Mouse (Mus musculus) G1E (cell line): Measurements from ENCODE around the gene Sorcs3. TPM values are rescaled to one million over a fixed set of nuclear protein-coding genes. Genes with fewer than 3 reads are reported as not detected.

Experiments used
- ATAC-seq: 2 replicates; pipeline ENCODE4 v1.8.0; 2016; ENCODE audit warnings: mild to moderate bottlenecking; ENCODE audit not compliant: insufficient number of reproducible peaks, poor library complexity, low FRiP score, severe bottlenecking; ENCODE audit errors: extremely low read depth
- DNase-seq: peaks from one replicate; pipeline ENCODE4 v3.0.0; 2012; ENCODE audit warnings: low spot score
- H3K27me3 ChIP-seq: 2 replicates; pipeline ENCODE4 v1.6.1; 2012; ENCODE audit warnings: mild to moderate bottlenecking, low read length, inconsistent platforms; ENCODE audit not compliant: insufficient read depth
- H3K36me3 ChIP-seq: replicated peaks from 2 replicates; pipeline ENCODE3; 2012; ENCODE audit warnings: mild to moderate bottlenecking, inconsistent platforms
- H3K4me1 ChIP-seq: 2 replicates; pipeline ENCODE4 v1.6.1; 2012; ENCODE audit warnings: low read depth, low read length, inconsistent platforms, mixed read lengths; ENCODE audit not compliant: insufficient read depth
- H3K4me3 ChIP-seq: 2 replicates; pipeline ENCODE4 v1.5.1; 2012; ENCODE audit warnings: low read depth, mild to moderate bottlenecking, inconsistent platforms, low read length, moderate library complexity, mixed read lengths
- H3K9me3 ChIP-seq: replicated peaks from 2 replicates; pipeline ENCODE4 v1.6.1; 2012; ENCODE audit warnings: inconsistent platforms
- CTCF ChIP-seq: IDR thresholded peaks from 2 replicates; pipeline ENCODE4 v1.5.1; 2012; ENCODE audit warnings: low read depth, low read length, inconsistent platforms, mixed read lengths
- GATA1 ChIP-seq: IDR thresholded peaks from 2 replicates; pipeline ENCODE4 v1.6.1; 2012; ENCODE audit warnings: borderline replicate concordance, low read length, inconsistent platforms, mixed read lengths
- GATA2 ChIP-seq: IDR thresholded peaks from 2 replicates; pipeline ENCODE4 v1.6.1; 2012; ENCODE audit warnings: low read depth, low read length, inconsistent platforms, borderline replicate concordance
- POLR2AphosphoS5 ChIP-seq: IDR thresholded peaks from 2 replicates; pipeline ENCODE4 v1.6.1; 2012; ENCODE audit warnings: low read depth, low read length, inconsistent platforms; ENCODE audit not compliant: insufficient replicate concordance
- TAL1 ChIP-seq: conservative IDR thresholded peaks from 2 replicates; pipeline ENCODE4 v1.6.1; 2012; ENCODE audit warnings: low read depth, low read length, inconsistent platforms, mixed read lengths
- polyA plus RNA-seq: library from polyadenylated mRNA; stranded (reverse); fragments of >175 nt; gene quantifications from 2 replicates; pipeline ENCODE4 v1.2.3, GENCODE M21; 2012
- total RNA-seq, 2 experiments: library from RNA; stranded (forward) in 1 of 2; stranded (reverse) in 1 of 2; fragments of 200-1000 nt in 1 of 2; fragments of >200 nt in 1 of 2; fragmentation: Nextera tagmentation in 1 of 2; gene quantifications; 2 replicates each; pipeline ENCODE4 v1.2.3; 2014 to 2017

Gene Sorcs3
- total and polyA plus RNA-seq, 3 experiments, result not detected

- Histone ChIP-seq H3K9me3 (peaks cover 64% of the 10 kb centered on the region), H3K4me1 (no peaks in the 10 kb centered on the region), H3K27me3 (no peaks in the 10 kb centered on the region), H3K36me3 (no peaks in the 10 kb centered on the region), H3K4me3 (no peak overlapping the region)
- ATAC-seq (no peak), DNase-seq (no peak)
- no peak for TF ChIP-seq GATA1
- TF ChIP-seq POLR2AphosphoS5, result no peak
- TF ChIP-seq CTCF, result no peak
- TF ChIP-seq GATA2, result no peak
- no peak for TF ChIP-seq TAL1
These were observed 141.3 kb downstream of the Sorcs3 start for GRCm38 (mm10) chr19:48347116-48347515.

DNA sequence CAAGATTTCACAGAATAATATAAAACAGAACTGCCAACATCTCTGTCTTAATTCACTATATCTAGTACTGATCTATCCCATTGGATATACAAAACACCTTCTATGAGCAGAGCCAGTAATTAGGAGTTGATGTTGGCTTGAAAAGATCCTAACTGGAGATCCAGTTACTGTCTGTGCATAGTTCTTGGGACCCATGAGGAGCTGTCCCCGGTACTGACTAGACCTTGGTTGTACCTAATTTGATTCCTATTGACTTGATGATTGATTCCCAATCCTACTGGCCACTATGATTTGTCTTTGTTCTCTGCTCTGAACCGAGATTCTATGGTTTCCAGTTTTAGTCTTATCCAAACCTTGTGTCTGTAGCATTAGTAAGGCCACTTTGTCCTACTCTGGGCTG is 151.0 kb downstream of the Sorcs3 start:
- H3K4me1 ChIP-seq, result no peaks in the 10 kb centered on the region
- H3K27me3 ChIP-seq, result no peaks in the 10 kb centered on the region
- DNase-seq (no peak), ATAC-seq (no peak)
- H3K9me3 ChIP-seq, result peaks cover 32% of the 10 kb centered on the region
- H3K36me3 ChIP-seq, result no peaks in the 10 kb centered on the region
- H3K4me3 ChIP-seq, result no peak overlapping the region
- no peak for TF ChIP-seq POLR2AphosphoS5
- no peak for TF ChIP-seq TAL1
- TF ChIP-seq CTCF, result no peak
- TF ChIP-seq GATA2, result no peak
- no peak for TF ChIP-seq GATA1

GRCm38 (mm10) chr19:48362167-48362566 is 156.3 kb downstream of the Sorcs3 start:
- TF ChIP-seq CTCF (no peak), TAL1 (no peak), POLR2AphosphoS5 (no peak), GATA1 (no peak), GATA2 (no peak)
- DNase-seq (no peak), ATAC-seq (no peak)
- Histone ChIP-seq H3K27me3 (no peaks in the 10 kb centered on the region), H3K4me3 (no peak overlapping the region), H3K9me3 (peaks cover 45% of the 10 kb centered on the region), H3K4me1 (no peaks in the 10 kb centered on the region), H3K36me3 (no peaks in the 10 kb centered on the region)

- no peaks in the 10 kb centered on the region for H3K4me1 ChIP-seq
- no peak for DNase-seq
- H3K36me3 ChIP-seq, result no peaks in the 10 kb centered on the region
- H3K9me3 ChIP-seq, result peaks cover 52% of the 10 kb centered on the region
- no peak for TF ChIP-seq POLR2AphosphoS5
- TF ChIP-seq GATA2, result no peak
- no peak for TF ChIP-seq TAL1
- TF ChIP-seq CTCF, result no peak
- TF ChIP-seq GATA1, result no peak
- no peak overlapping the region for H3K4me3 ChIP-seq
- H3K27me3 ChIP-seq, result no peaks in the 10 kb centered on the region
- ATAC-seq, result no peak
These were observed 162.2 kb downstream of the Sorcs3 start for GRCm38 (mm10) chr19:48368056-48368455.

- peaks cover 36% of the 10 kb centered on the region for H3K9me3 ChIP-seq
- no peaks in the 10 kb centered on the region for H3K4me1 ChIP-seq
- DNase-seq (no peak), ATAC-seq (no peak)
- no peak for TF ChIP-seq TAL1
- TF ChIP-seq CTCF, result no peak
- TF ChIP-seq GATA2, result no peak
- no peak for TF ChIP-seq GATA1
- TF ChIP-seq POLR2AphosphoS5, result no peak
- no peaks in the 10 kb centered on the region for H3K27me3 ChIP-seq
- H3K4me3 ChIP-seq, result no peak overlapping the region
- no peaks in the 10 kb centered on the region for H3K36me3 ChIP-seq
These were observed 166.0 kb downstream of the Sorcs3 start for GRCm38 (mm10) chr19:48371787-48372186.

- TF ChIP-seq POLR2AphosphoS5 (no peak), TAL1 (no peak), GATA2 (no peak), CTCF (no peak), GATA1 (no peak)
- Histone ChIP-seq H3K27me3 (no peaks in the 10 kb centered on the region), H3K4me3 (no peak overlapping the region), H3K9me3 (peaks cover 37% of the 10 kb centered on the region), H3K36me3 (no peaks in the 10 kb centered on the region), H3K4me1 (no peaks in the 10 kb centered on the region)
- no peak for ATAC-seq
- no peak for DNase-seq
These were observed 172.2 kb downstream of the Sorcs3 start for GRCm38 (mm10) chr19:48378006-48378540.
